Mouse (Mus musculus) liver, embryonic 11.5 days (tissue): Measurements from ENCODE around the gene Zfp523. TPM values are rescaled to one million over a fixed set of nuclear protein-coding genes. Genes with fewer than 3 reads are reported as not detected.

Experiments
- ATAC-seq: fragments of 200-750 bp; cut with Nextera tagmentation; replicated peaks from 2 replicates; pipeline ENCODE4 v1.8.0; 2017; ENCODE audit warnings: moderate number of reproducible peaks, mild to moderate bottlenecking, moderate TSS enrichment, moderate library complexity; ENCODE audit not compliant: low FRiP score
- DNase-seq: peaks from one replicate; pipeline ENCODE4 v3.0.0-alpha.2; 2017; ENCODE audit warnings: low spot score
- H3K27ac ChIP-seq: fragments of 300-500 bp; sonication (generic); 2 replicates; pipeline ENCODE4 v1.5.1; 2014; ENCODE audit warnings: mild to moderate bottlenecking, low read depth, low read length, control low read depth
- H3K27me3 ChIP-seq: fragments of 300-500 bp; sonication (generic); replicated peaks from 2 replicates; pipeline ENCODE4 v1.6.1; 2014; ENCODE audit warnings: low read length, mixed read lengths; ENCODE audit not compliant: control insufficient read depth, insufficient read depth
- H3K36me3 ChIP-seq: fragments of 300-500 bp; sonication (generic); 2 replicates; pipeline ENCODE4 v1.6.1; 2014; ENCODE audit warnings: mild to moderate bottlenecking, low read length, moderate library complexity, mixed read lengths; ENCODE audit not compliant: control insufficient read depth, insufficient read depth
- H3K4me1 ChIP-seq: fragments of 300-500 bp; sonication (generic); replicated peaks from 2 replicates; pipeline ENCODE4 v1.6.1; 2014; ENCODE audit warnings: low read length, mixed read lengths; ENCODE audit not compliant: control insufficient read depth, insufficient read depth
- H3K4me2 ChIP-seq: fragments of 300-500 bp; sonication (generic); 2 replicates; pipeline ENCODE4 v1.6.1; 2014; ENCODE audit warnings: mild to moderate bottlenecking, control low read depth, moderate library complexity
- H3K4me3 ChIP-seq: fragments of 300-500 bp; sonication (generic); 2 replicates; pipeline ENCODE4 v1.5.1; 2014; ENCODE audit warnings: low read depth, low read length, control low read depth
- H3K9ac ChIP-seq: fragments of 300-500 bp; sonication (generic); 2 replicates; pipeline ENCODE4 v1.6.1; 2014; ENCODE audit warnings: low read depth, low read length, control low read depth
- H3K9me3 ChIP-seq: fragments of 300-500 bp; sonication (generic); 2 replicates; pipeline ENCODE4 v1.6.1; 2016; ENCODE audit warnings: low read length, inconsistent platforms, mixed read lengths; ENCODE audit not compliant: control insufficient read depth
- WGBS: fragments of 180-500 bp; shearing (Covaris S2); extraction: QIAGEN DNeasy Blood & Tissue Kit; methylation state at CpG from one replicate; pipeline ENCODE4 v1.1.7; 2014; 5-methylcytosine and 5-hydroxymethylcytosine counted together
- polyA plus RNA-seq: library from polyadenylated mRNA; unstranded; fragments of >200 nt; fragmentation: Nextera tagmentation; extraction: Ambion mirVana; gene quantifications from 2 replicates; pipeline ENCODE4 v1.2.1, GENCODE M21; 2014

Gene Zfp523
- polyA plus RNA-seq, 1 experiment from 2014 or later: 14.6 TPM

DNA sequence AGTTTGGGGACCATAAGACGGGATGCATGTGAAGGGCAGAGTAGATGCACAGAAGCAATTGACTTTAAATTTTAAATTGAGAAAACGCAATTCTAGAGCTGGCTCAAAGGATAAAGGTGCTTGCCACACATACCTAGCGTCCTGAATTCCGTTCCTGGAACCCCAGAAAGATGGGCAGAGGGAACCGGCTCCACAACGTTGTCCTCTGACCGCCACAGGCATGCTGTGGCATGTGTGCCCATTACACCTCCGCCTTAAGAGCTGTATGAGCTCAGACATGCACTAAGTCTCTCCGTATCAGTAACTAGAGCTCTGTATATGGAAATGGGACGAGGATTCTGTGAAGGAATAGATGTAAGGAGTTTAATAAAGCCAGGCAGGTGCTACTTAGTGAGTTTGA is 47.7 kb downstream of the Zfp523 start:
- Histone ChIP-seq H3K36me3 (peaks cover 8% of the 10 kb centered on the region; the same call in 1 of the 2 replicates), H3K4me3 (no peak overlapping the region), H3K27ac (no peak overlapping the region), H3K9me3 (no peaks in the 10 kb centered on the region), H3K9ac (no peak overlapping the region), H3K4me1 (peaks cover 26% of the 10 kb centered on the region), H3K27me3 (no peaks in the 10 kb centered on the region), H3K4me2 (no peak overlapping the region)
- ATAC-seq (no peak), DNase-seq (no peak)
- 89% methylated on average over 10 of the region's 10 CpGs for WGBS

GRCm38 (mm10) chr17:28226014-28226413 is 49.1 kb downstream of the Zfp523 start:
- ATAC-seq: peak; percentile 41; the same call in 1 of the 2 replicates
- Histone ChIP-seq H3K27ac (no peak overlapping the region), H3K36me3 (peaks cover 8% of the 10 kb centered on the region; the same call in 1 of the 2 replicates), H3K9me3 (no peaks in the 10 kb centered on the region), H3K4me1 (peaks cover 26% of the 10 kb centered on the region), H3K4me3 (peak overlapping the region; percentile 33), H3K9ac (peak overlapping the region; percentile 40), H3K4me2 (peak overlapping the region; percentile 63), H3K27me3 (no peaks in the 10 kb centered on the region)
- WGBS: 17% methylated on average over 21 of the region's 21 CpGs
- DNase-seq: peak; percentile 81

DNA sequence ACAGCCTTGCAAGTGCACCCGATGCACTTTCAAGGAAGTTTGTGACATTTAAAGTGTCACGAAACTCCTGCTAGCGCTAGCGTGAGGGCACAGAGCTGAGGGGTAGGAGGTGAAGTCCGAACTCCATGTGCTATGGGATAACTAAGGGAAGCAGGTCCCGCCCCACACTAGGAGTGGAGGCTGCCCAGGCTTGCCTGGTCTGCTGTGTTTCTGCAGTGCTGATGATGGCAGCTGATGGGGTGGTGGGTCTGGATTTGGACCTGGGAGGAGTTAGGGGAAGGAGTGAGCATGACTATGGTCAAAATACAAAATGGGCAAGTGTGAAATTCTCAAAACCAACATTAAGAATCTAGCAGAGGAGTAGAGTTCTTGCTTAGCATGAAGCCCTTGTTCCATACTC is 53.6 kb downstream of the Zfp523 start:
- ATAC-seq: no peak
- H3K27me3 ChIP-seq: no peaks in the 10 kb centered on the region
- no peaks in the 10 kb centered on the region for H3K9me3 ChIP-seq
- H3K4me2 ChIP-seq: no peak overlapping the region
- H3K27ac ChIP-seq: no peak overlapping the region
- no peak for DNase-seq
- no peak overlapping the region for H3K9ac ChIP-seq
- H3K4me1 ChIP-seq: peaks cover 18% of the 10 kb centered on the region
- H3K36me3 ChIP-seq: peaks cover 4% of the 10 kb centered on the region; the same call in 1 of the 2 replicates
- H3K4me3 ChIP-seq: no peak overlapping the region
- WGBS: 74% methylated on average over 6 of the region's 6 CpGs

DNA sequence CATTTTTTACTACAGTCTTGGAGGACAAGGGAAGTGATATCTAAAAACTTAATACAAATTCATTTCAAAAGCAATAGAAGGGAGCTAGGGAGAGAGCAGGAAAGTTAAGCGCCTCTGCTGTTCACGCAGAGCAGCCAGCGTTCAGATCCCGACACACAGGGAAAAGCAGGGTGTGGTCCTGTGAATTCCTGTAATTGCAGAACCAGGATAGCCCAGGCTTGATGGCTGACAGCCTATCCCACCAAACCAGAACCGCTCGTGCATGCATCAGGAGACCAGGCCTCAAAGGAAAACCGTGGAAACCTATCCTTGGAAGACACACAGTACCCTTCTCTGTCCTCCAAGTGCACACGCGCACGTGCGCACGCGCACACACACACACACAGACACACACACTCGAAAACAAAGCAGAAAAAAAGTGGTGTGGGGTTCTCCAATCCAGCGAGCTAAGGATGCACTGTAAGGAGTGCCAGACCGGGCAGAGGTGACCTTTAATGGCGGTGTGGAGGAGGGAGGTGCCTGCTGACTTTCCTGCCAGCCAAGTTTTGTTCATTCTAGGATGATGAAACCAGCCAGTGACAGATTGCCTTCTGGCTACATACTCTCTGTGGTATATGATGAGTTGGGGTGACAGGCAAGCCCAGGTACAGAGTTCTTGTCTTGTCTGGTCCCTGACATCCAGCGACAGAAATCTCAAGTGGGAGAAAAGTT is 54.3 kb downstream of the Zfp523 start:
- no peak for DNase-seq
- Histone ChIP-seq H3K36me3 (peaks cover 4% of the 10 kb centered on the region; the same call in 1 of the 2 replicates), H3K27ac (no peak overlapping the region), H3K4me2 (no peak overlapping the region), H3K4me3 (no peak overlapping the region), H3K27me3 (no peaks in the 10 kb centered on the region), H3K9ac (no peak overlapping the region), H3K4me1 (peaks cover 12% of the 10 kb centered on the region), H3K9me3 (no peaks in the 10 kb centered on the region)
- ATAC-seq: no peak
- 84% methylated on average over 18 of the region's 18 CpGs for WGBS

DNA sequence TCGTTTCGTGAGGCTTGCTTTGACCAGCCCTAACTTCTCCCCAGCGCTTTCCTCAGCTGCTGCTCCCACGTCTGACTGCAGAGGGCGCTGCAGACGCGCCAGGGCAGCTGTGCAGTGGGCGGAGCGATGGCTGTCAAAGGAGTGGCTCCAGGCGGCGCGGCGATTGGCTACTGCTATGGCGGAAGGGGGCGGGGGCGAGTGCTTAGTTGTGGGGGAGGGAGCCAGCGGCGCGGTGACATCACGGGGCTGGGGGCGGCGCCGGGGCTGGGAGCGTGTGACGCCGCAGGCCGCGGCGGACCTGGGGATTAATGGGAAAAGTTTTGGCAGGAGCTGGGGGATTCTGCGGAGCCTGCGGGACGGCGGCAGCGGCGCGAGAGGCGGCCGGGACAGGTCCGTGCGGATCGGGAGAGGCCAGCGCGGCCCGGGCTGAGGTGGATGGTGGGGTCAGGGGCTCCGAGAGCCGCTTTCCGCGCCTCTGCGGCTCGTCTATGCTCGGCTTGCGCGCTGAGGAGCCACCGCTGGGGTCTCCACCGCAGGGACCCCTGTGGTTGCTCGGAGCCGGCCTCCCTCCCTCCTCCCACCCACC is 55.6 kb downstream of the Zfp523 start, which contains the start of gene Ppard:
Ppard (plus strand) TSS at position 226 of the 586 bp plus-strand sequence.
- DNase-seq (peak; percentile 98), ATAC-seq (peak; percentile 91)
- WGBS: 1% methylated on average over 55 of the region's 57 CpGs
- H3K36me3 ChIP-seq: peaks cover 8% of the 10 kb centered on the region
- peak within 1 kb of the TSS; percentile 78 for H3K4me2 ChIP-seq
- no peaks in the 10 kb centered on the region for H3K9me3 ChIP-seq
- H3K4me1 ChIP-seq: peaks cover 23% of the 10 kb centered on the region
- H3K27ac ChIP-seq: peak within 1 kb of the TSS; percentile 36; the same call in 1 of the 2 replicates
- peak within 1 kb of the TSS; percentile 82 for H3K9ac ChIP-seq
- H3K4me3 ChIP-seq: peak within 1 kb of the TSS; percentile 74
- no peaks in the 10 kb centered on the region for H3K27me3 ChIP-seq

GRCm38 (mm10) chr17:28233091-28233731 is 56.3 kb downstream of the Zfp523 start:
- H3K4me1 ChIP-seq: peaks cover 28% of the 10 kb centered on the region
- DNase-seq: peak; percentile 51
- H3K27ac ChIP-seq: peak overlapping the region; percentile 36; the same call in 1 of the 2 replicates
- peaks cover 7% of the 10 kb centered on the region for H3K36me3 ChIP-seq
- no peaks in the 10 kb centered on the region for H3K9me3 ChIP-seq
- H3K4me3 ChIP-seq: peak overlapping the region; percentile 74
- H3K9ac ChIP-seq: peak overlapping the region; percentile 82
- peak; percentile 23 for ATAC-seq
- H3K27me3 ChIP-seq: no peaks in the 10 kb centered on the region
- 4% methylated on average over 17 of the region's 17 CpGs for WGBS
- H3K4me2 ChIP-seq: peak overlapping the region; percentile 78

DNA sequence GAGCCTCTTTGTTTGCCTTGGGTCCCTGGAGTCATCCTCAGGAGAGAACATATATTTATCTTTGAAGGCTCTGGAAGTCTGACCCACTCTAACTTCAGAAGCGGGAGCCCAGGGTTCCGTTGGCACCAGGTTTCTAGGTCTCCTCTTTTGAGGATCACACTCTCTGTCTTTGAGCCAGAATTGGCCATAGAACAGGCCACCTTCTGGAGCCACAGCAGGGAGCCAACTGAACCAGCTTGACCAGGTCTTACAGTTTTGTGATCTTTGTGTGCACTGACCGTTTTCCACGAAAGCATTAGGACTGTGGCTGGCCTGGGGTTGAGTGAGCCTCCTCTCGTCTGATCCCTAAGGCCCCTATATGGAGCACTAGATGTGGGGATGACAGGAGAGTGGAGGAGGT is 57.7 kb downstream of the Zfp523 start:
- Histone ChIP-seq H3K27ac (0 out of 2 replicates have a peak overlapping the region, but pooled peaks have one; percentile 8), H3K9me3 (no peaks in the 10 kb centered on the region), H3K27me3 (no peaks in the 10 kb centered on the region), H3K36me3 (peaks cover 8% of the 10 kb centered on the region), H3K4me1 (peaks cover 34% of the 10 kb centered on the region), H3K9ac (peak overlapping the region; percentile 49; the same call in 1 of the 2 replicates), H3K4me3 (no peak overlapping the region), H3K4me2 (peak overlapping the region; percentile 78)
- DNase-seq (no peak), ATAC-seq (no peak)
- 82% methylated on average over 5 of the region's 5 CpGs for WGBS

- WGBS: 86% methylated on average over 7 of the region's 7 CpGs
- no peak for ATAC-seq
Measured at GRCm38 (mm10) chr17:28235982-28236635, 59.2 kb downstream of the Zfp523 start.

More at GRCm38 (mm10) chr17:28235982-28236635, 59.2 kb downstream of the Zfp523 start:
- H3K4me2 ChIP-seq: peak overlapping the region; percentile 11; the same call in 1 of the 2 replicates
- H3K36me3 ChIP-seq: peaks cover 9% of the 10 kb centered on the region
- no peak overlapping the region for H3K4me3 ChIP-seq
- H3K27ac ChIP-seq: peak overlapping the region; percentile 49; the same call in 1 of the 2 replicates
- H3K9me3 ChIP-seq: no peaks in the 10 kb centered on the region
- peaks cover 37% of the 10 kb centered on the region for H3K4me1 ChIP-seq
- no peaks in the 10 kb centered on the region for H3K27me3 ChIP-seq
- H3K9ac ChIP-seq: peak overlapping the region; percentile 42; the same call in 1 of the 2 replicates
- DNase-seq: no peak
